Mouse (Mus musculus) lung, postnatal 14 days (tissue): ENCODE results near the gene Pappa.

Source experiments
- DNase-seq: peaks from one replicate; pipeline ENCODE4 v3.0.0; 2021

The Pappa gene

GRCm38 (mm10) chr4:65123741-65124224 is at the start of gene Pappa:
Gene Pappa (plus strand): TSS chr4:65124174.
- DNase-seq = no peak

- no peak for DNase-seq
Measured at GRCm38 (mm10) chr4:65077906-65078615, 45.9 kb upstream of the Pappa start.

- no peak for DNase-seq
Measured at GRCm38 (mm10) chr4:65086864-65087263, 37.1 kb upstream of the Pappa start.

- no peak for DNase-seq
Measured at GRCm38 (mm10) chr4:65087592-65087991, 36.4 kb upstream of the Pappa start.

GRCm38 (mm10) chr4:65092191-65092590 is 31.8 kb upstream of the Pappa start:
- DNase-seq = peak; percentile 2

- no peak for DNase-seq
Measured at GRCm38 (mm10) chr4:65120329-65120728, 3.6 kb upstream of the Pappa start.

- DNase-seq = no peak
Measured at GRCm38 (mm10) chr4:65122841-65123240, 1.1 kb upstream of the Pappa start.

GRCm38 (mm10) chr4:65124369-65125151 is 586 bp downstream of the Pappa start:
- DNase-seq = peak; percentile 10

GRCm38 (mm10) chr4:65125341-65126332 is 1.7 kb downstream of the Pappa start:
- DNase-seq = peak; percentile 55

GRCm38 (mm10) chr4:65126451-65127290 is 2.7 kb downstream of the Pappa start:
- DNase-seq = peak; percentile 56

GRCm38 (mm10) chr4:65127291-65127590 is 3.3 kb downstream of the Pappa start:
- DNase-seq = peak; percentile 4

GRCm38 (mm10) chr4:65132657-65133056 is 8.7 kb downstream of the Pappa start:
- DNase-seq = no peak

- DNase-seq = no peak
Measured at GRCm38 (mm10) chr4:65134358-65134757, 10.4 kb downstream of the Pappa start.

- DNase-seq = no peak
Measured at GRCm38 (mm10) chr4:65135109-65135508, 11.1 kb downstream of the Pappa start.

- no peak for DNase-seq
Measured at GRCm38 (mm10) chr4:65136541-65136940, 12.6 kb downstream of the Pappa start.

- no peak for DNase-seq
Measured at GRCm38 (mm10) chr4:65146936-65147335, 23.0 kb downstream of the Pappa start.

GRCm38 (mm10) chr4:65153601-65154000 is 29.6 kb downstream of the Pappa start:
- DNase-seq = no peak

GRCm38 (mm10) chr4:65156231-65156630 is 32.3 kb downstream of the Pappa start:
- DNase-seq = no peak

- no peak for DNase-seq
Measured at GRCm38 (mm10) chr4:65158651-65159050, 34.7 kb downstream of the Pappa start.

- no peak for DNase-seq
Measured at GRCm38 (mm10) chr4:65159481-65159880, 35.5 kb downstream of the Pappa start.

GRCm38 (mm10) chr4:65163698-65164097 is 39.7 kb downstream of the Pappa start:
- DNase-seq = no peak

- DNase-seq = peak; percentile 8
Measured at GRCm38 (mm10) chr4:65166288-65166835, 42.4 kb downstream of the Pappa start.
